Comparison of ENCODE assay signal across 20 mouse cellular contexts in genomic region chr1:106644566-106644965, GRCm38 (mm10).
"Had no signal": no experiment of that assay in that cellular context is flagged by ENCODE, and none has a peak within 500 bp of the region (broad histone marks: within the 10 kb centered on the region; RNA-seq: fewer than 3 reads in every experiment).

No protein-coding gene starts in this region.

- H3K27ac ChIP-seq: liver, embryonic 13.5 days; liver, embryonic 15.5 days; lung, embryonic 15.5 days; macrophage; midbrain, embryonic 12.5 days; neural tube, embryonic 12.5 days; stomach, embryonic 15.5 days; stomach, postnatal 0 days had no signal

- H3K9ac ChIP-seq: liver, embryonic 13.5 days; liver, embryonic 15.5 days; liver, postnatal 0 days; lung, embryonic 15.5 days; midbrain, embryonic 12.5 days; neural tube, embryonic 12.5 days; stomach, embryonic 15.5 days had no signal

- H3K27me3 ChIP-seq: liver, embryonic 13.5 days; liver, embryonic 15.5 days; lung, embryonic 15.5 days; megakaryocyte, embryonic 14.5 days; midbrain, embryonic 12.5 days; neural tube, embryonic 12.5 days; stomach, embryonic 15.5 days had no signal

- DNase-seq: liver, embryonic 13.5 days; liver, postnatal 0 days; lung, adult 2 months; lung, postnatal 14 days; lung, postnatal 36 days; midbrain, embryonic 14.5 days; right cerebral cortex, postnatal 14 days; thymus, adult 2 months; thymus, postnatal 25 days; thymus, postnatal 4 days had no signal

- ATAC-seq: liver, postnatal 0 days; lung, postnatal 0 days; midbrain, embryonic 16.5 days had no signal

- H3K9me3 ChIP-seq: liver, embryonic 13.5 days; liver, embryonic 15.5 days; lung, embryonic 15.5 days; megakaryocyte, embryonic 14.5 days; midbrain, embryonic 12.5 days; neural tube, embryonic 12.5 days; stomach, embryonic 15.5 days had no signal

- H3K4me2 ChIP-seq: liver, embryonic 13.5 days; liver, embryonic 15.5 days; lung, embryonic 15.5 days; midbrain, embryonic 12.5 days; neural tube, embryonic 12.5 days; stomach, embryonic 15.5 days had no signal

- H3K4me3 ChIP-seq: liver, embryonic 13.5 days; liver, embryonic 15.5 days; lung, embryonic 15.5 days; megakaryocyte, embryonic 14.5 days; midbrain, embryonic 12.5 days; neural tube, embryonic 12.5 days; stomach, embryonic 15.5 days had no signal

- H3K36me3 ChIP-seq: liver, embryonic 13.5 days; liver, embryonic 15.5 days; lung, embryonic 15.5 days; midbrain, embryonic 12.5 days; neural tube, embryonic 12.5 days; stomach, embryonic 15.5 days had no signal

- H3K4me1 ChIP-seq: liver, embryonic 13.5 days; liver, embryonic 15.5 days; lung, embryonic 15.5 days; midbrain, embryonic 12.5 days; neural tube, embryonic 12.5 days; stomach, embryonic 15.5 days had no signal
